8 mouse cellular contexts compared by ENCODE assay signal in genomic region chr4:135495397-135495791, GRCm38 (mm10). TPM values are rescaled to one million over a fixed set of nuclear protein-coding genes. Genes with fewer than 3 reads are reported as not detected.
DNase-seq lines count a peak whose midpoint lies in the region; ATAC-seq and TF ChIP-seq lines count a peak whose summit lies in the region.
"Had no signal": no experiment of that assay in that cellular context is flagged by ENCODE, and none has a peak within 500 bp of the region (broad histone marks: within the 10 kb centered on the region; RNA-seq: fewer than 3 reads in every experiment).

No protein-coding gene starts in this region.

- H3K27me3 ChIP-seq in intestine, postnatal 0 days (replicated peaks; ENCODE audit: control insufficient read depth, insufficient read depth, low read length) = no peaks in the 10 kb centered on the region
- no peaks in the 10 kb centered on the region for H3K27me3 ChIP-seq in neural tube, embryonic 14.5 days (ENCODE audit: control insufficient read depth, insufficient read depth, low read length)

- H3K4me1 ChIP-seq in embryonic fibroblast, embryonic 13.5 days (ENCODE audit: control insufficient read depth, insufficient read depth, low read length) = no peaks in the 10 kb centered on the region
- H3K4me1 ChIP-seq in intestine, postnatal 0 days (replicated peaks; ENCODE audit: control insufficient read depth, insufficient read depth, low read length) = no peaks in the 10 kb centered on the region; the same call in 1 of the 2 replicates
- H3K4me1 ChIP-seq in neural tube, embryonic 14.5 days (ENCODE audit: control insufficient read depth, insufficient read depth, low read length) = peaks cover 8% of the 10 kb centered on the region

- peak overlapping the region; percentile 95 for H3K4me2 ChIP-seq in intestine, postnatal 0 days (replicated peaks; ENCODE audit: low read depth)
- peak overlapping the region; percentile 90 for H3K4me2 ChIP-seq in neural tube, embryonic 14.5 days (ENCODE audit: low read depth, low read length)

- no peak for TF ChIP-seq CTCF in left cerebral cortex, adult 2 months (IDR thresholded peaks at IDR 0.05)
- no peak for TF ChIP-seq CTCF in embryonic fibroblast, embryonic 13.5 days (IDR thresholded peaks at IDR 0.05; ENCODE audit: borderline replicate concordance, insufficient read depth, low read length)
- no peak for TF ChIP-seq CTCF in intestine, postnatal 0 days (IDR thresholded peaks at IDR 0.05; ENCODE audit: low read depth)

- H3K36me3 ChIP-seq in intestine, postnatal 0 days (ENCODE audit: control insufficient read depth, insufficient read depth) = peaks cover 6% of the 10 kb centered on the region; the same call in 1 of the 2 replicates
- peaks cover 1% of the 10 kb centered on the region for H3K36me3 ChIP-seq in neural tube, embryonic 14.5 days (ENCODE audit: control insufficient read depth, insufficient read depth, low read length)

- WGBS in intestine, postnatal 0 days = 18% methylated on average over 9 of the region's 9 CpGs
- WGBS in neural tube, embryonic 14.5 days = 14% methylated on average over 9 of the region's 9 CpGs

- no peak for DNase-seq in left cerebral cortex, adult 2 months (ENCODE audit: extremely low spot score in 1 of 2, low spot score in 2 of 2)
- DNase-seq in left cerebral cortex, postnatal 36 days (ENCODE audit: low spot score in 2 of 2) = no peak
- DNase-seq in B cell, adult 2 months = no peak
- no peak for DNase-seq in right cerebral cortex, postnatal 4 days

- H3K27ac ChIP-seq in left cerebral cortex, adult 2 months = peak overlapping the region; percentile 90
- H3K27ac ChIP-seq in embryonic fibroblast, embryonic 13.5 days (ENCODE audit: insufficient read depth, low read length) = no peak overlapping the region
- no peak overlapping the region for H3K27ac ChIP-seq in intestine, postnatal 0 days (ENCODE audit: low read depth, low read length)
- no peak overlapping the region for H3K27ac ChIP-seq in neural tube, embryonic 14.5 days (ENCODE audit: low read depth, low read length)

- no peak overlapping the region for H3K9ac ChIP-seq in intestine, postnatal 0 days (ENCODE audit: low read depth, low read length)
- H3K9ac ChIP-seq in neural tube, embryonic 14.5 days (replicated peaks; ENCODE audit: low read depth, low read length) = no peak overlapping the region

- ATAC-seq in intestine, postnatal 0 days = no peak
- no peak for ATAC-seq in neural tube, embryonic 14.5 days (ENCODE audit: low read depth)

- H3K4me3 ChIP-seq in left cerebral cortex, adult 2 months = peak overlapping the region; percentile 81
- peak overlapping the region; percentile 82; the same call in 1 of the 2 replicates for H3K4me3 ChIP-seq in embryonic fibroblast, embryonic 13.5 days (ENCODE audit: insufficient read depth, low read length)
- peak overlapping the region; percentile 69 for H3K4me3 ChIP-seq in intestine, postnatal 0 days (ENCODE audit: low read depth, low read length)
- H3K4me3 ChIP-seq in neural tube, embryonic 14.5 days (ENCODE audit: low read depth, low read length) = peak overlapping the region; percentile 56

- no peak for TF ChIP-seq POLR2A in embryonic fibroblast, embryonic 13.5 days (IDR thresholded peaks at IDR 0.05; ENCODE audit: low read depth, low read length)

- intact Hi-C loops in left cerebral cortex, adult 2 months (cut with DNase I) = loop anchor here (1.0 to 10.0 kb wide), 3 partner anchors 61 to 429 kb away; partner anchors contain the start of genes Fuca1 and Srrm1
- intact Hi-C loops in left cerebral cortex, postnatal 36 days (cut with DNase I) = no loop called here

- no peaks in the 10 kb centered on the region for H3K9me3 ChIP-seq in intestine, postnatal 0 days (ENCODE audit: control insufficient read depth)
- H3K9me3 ChIP-seq in neural tube, embryonic 14.5 days (ENCODE audit: control insufficient read depth, low read length) = no peaks in the 10 kb centered on the region

RNA-seq across cellular contexts. Expression of gene Nipal3, which starts 0.6 kb away (rescaled TPM):
- total RNA-seq in left cerebral cortex, adult 2 months (2021) = 10 to 100 TPM; 93.9 to 94.9 TPM
- total RNA-seq in left cerebral cortex, postnatal 36 days (2021) = 100 to 1,000 TPM; 107 to 108 TPM
- polyA plus RNA-seq in embryonic fibroblast, embryonic 13.5 days (2011; ENCODE audit: insufficient read length, low read depth, missing spikeins) = 1.4 and 1.7 TPM in 2 replicates
- polyA plus RNA-seq in intestine, postnatal 0 days (2015; fragmentation: Nextera tagmentation; extraction: Ambion mirVana) = 5.7 TPM in 2 replicates
- 4.8 and 14.9 TPM in 2 replicates for polyA plus RNA-seq in neural tube, embryonic 14.5 days (2014; fragmentation: Nextera tagmentation; extraction: Ambion mirVana)

RNA-seq across cellular contexts. Expression of gene Stpg1, which starts 0.8 kb away (rescaled TPM):
- total RNA-seq in left cerebral cortex, adult 2 months (2021) = 1 to 10 TPM in 1 of 2 experiments, under 1 TPM in 1; 0.57 to 1.7 TPM
- 1 to 10 TPM; 1.0 to 1.9 TPM for total RNA-seq in left cerebral cortex, postnatal 36 days (2021)
- not detected in 2 replicates for polyA plus RNA-seq in embryonic fibroblast, embryonic 13.5 days (2011; ENCODE audit: insufficient read length, low read depth, missing spikeins)
- polyA plus RNA-seq in intestine, postnatal 0 days (2015; fragmentation: Nextera tagmentation; extraction: Ambion mirVana) = 0.09 TPM in 1 of 2 replicates, not detected in the other
- 0.40 and 0.46 TPM in 2 replicates for polyA plus RNA-seq in neural tube, embryonic 14.5 days (2014; fragmentation: Nextera tagmentation; extraction: Ambion mirVana)
- total RNA-seq: gastrocnemius, postnatal 10 days had no signal
